Mouse (Mus musculus): ENCODE data around the gene Mbnl1. TPM values are rescaled to one million over a fixed set of nuclear protein-coding genes. Genes with fewer than 3 reads are reported as not detected.

Gene Mbnl1
- polyA plus RNA-seq, 1 experiment from 2014 or later, result 47.0 TPM

DNA sequence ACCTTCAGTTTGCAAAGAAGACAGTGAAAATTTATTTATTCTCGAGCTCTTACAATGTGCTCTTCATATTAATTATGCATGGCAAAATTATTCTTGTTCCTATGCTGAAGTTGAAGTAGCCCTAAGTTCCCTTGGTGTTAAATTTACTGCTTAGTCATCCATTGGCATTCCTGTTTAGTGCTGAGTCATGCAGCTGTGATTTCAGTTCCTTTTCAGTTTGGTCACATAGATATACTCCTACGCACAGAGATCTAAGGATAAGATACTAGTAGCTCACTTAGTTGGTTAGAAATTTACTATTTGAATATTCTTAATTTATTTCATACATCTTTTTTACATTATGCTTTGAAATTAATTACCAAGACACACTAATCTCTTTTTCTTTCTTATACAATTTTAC lies 143.5 kb downstream of the Mbnl1 start:
- no peak for ATAC-seq
- Histone ChIP-seq H3K4me2 (ENCODE audit: low read length) (no peak overlapping the region), H3K9ac (replicated peaks; ENCODE audit: low read depth, low read length) (no peak overlapping the region), H3K36me3 (ENCODE audit: control insufficient read depth, insufficient read depth) (no peaks in the 10 kb centered on the region; the same call in 1 of the 2 replicates), H3K27me3 (replicated peaks; ENCODE audit: control insufficient read depth, insufficient read depth, low read length) (no peaks in the 10 kb centered on the region), H3K27ac (ENCODE audit: low read length) (no peak overlapping the region), H3K9me3 (ENCODE audit: control insufficient read depth, low read length) (no peaks in the 10 kb centered on the region), H3K4me3 (replicated peaks; ENCODE audit: low read length) (no peak overlapping the region), H3K4me1 (replicated peaks; ENCODE audit: control insufficient read depth, insufficient read depth, low read length) (peaks cover 18% of the 10 kb centered on the region)
- 88% methylated on average over 2 of the region's 2 CpGs for WGBS

DNA sequence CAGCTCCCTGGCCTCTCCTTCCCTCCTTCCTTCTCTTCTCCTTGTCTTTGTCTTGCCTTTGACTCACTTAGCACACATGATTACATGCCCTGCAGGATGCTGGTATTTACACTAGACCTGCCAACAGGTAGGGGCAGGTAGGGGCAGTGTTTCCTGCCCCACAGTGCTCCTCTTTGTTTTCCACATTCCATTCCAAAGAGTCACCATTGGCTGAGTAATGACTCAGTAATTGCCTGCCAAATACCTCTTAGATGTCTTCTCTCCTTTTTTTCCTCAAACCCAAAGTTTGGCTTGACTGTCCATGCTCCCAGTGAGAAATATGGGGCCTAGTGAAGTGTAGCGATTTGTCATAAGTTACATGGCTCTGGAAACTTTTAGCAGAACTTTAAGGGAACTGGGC lies 145.0 kb downstream of the Mbnl1 start:
- WGBS, result 94% methylated on average over 1 of the region's 1 CpGs
- Histone ChIP-seq H3K9ac (replicated peaks; ENCODE audit: low read depth, low read length) (no peak overlapping the region), H3K27me3 (replicated peaks; ENCODE audit: control insufficient read depth, insufficient read depth, low read length) (no peaks in the 10 kb centered on the region), H3K9me3 (ENCODE audit: control insufficient read depth, low read length) (no peaks in the 10 kb centered on the region), H3K4me2 (ENCODE audit: low read length) (no peak overlapping the region), H3K36me3 (ENCODE audit: control insufficient read depth, insufficient read depth) (no peaks in the 10 kb centered on the region; the same call in 1 of the 2 replicates), H3K4me1 (replicated peaks; ENCODE audit: control insufficient read depth, insufficient read depth, low read length) (peaks cover 19% of the 10 kb centered on the region), H3K4me3 (replicated peaks; ENCODE audit: low read length) (no peak overlapping the region), H3K27ac (ENCODE audit: low read length) (no peak overlapping the region)
- no peak for ATAC-seq

DNA sequence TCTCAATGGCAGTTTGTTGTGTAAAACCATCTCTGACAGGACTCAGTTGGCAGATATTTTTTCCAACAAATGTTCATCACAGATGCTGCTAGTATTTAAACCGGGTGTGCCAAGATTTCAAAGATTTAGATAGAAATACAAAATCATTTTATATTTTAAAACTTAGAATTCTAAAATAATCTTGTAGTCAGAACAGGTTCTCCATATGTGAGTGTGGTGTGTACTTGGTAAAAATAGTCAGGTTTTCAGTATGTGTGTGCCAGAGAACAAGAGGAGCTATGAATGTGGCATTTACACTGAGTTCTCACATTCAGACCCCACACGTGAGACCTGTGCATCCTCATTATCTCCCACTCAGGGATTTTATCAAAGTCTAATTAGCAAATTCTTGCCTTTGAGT lies 147.6 kb downstream of the Mbnl1 start:
- no peak overlapping the region for H3K4me2 ChIP-seq (ENCODE audit: low read length)
- H3K9me3 ChIP-seq (ENCODE audit: control insufficient read depth, low read length), result no peaks in the 10 kb centered on the region
- H3K4me3 ChIP-seq (replicated peaks; ENCODE audit: low read length), result no peak overlapping the region
- no peaks in the 10 kb centered on the region for H3K27me3 ChIP-seq (replicated peaks; ENCODE audit: control insufficient read depth, insufficient read depth, low read length)
- H3K4me1 ChIP-seq (replicated peaks; ENCODE audit: control insufficient read depth, insufficient read depth, low read length), result peaks cover 17% of the 10 kb centered on the region
- no peak overlapping the region for H3K27ac ChIP-seq (ENCODE audit: low read length)
- H3K36me3 ChIP-seq (ENCODE audit: control insufficient read depth, insufficient read depth), result no peaks in the 10 kb centered on the region; the same call in 1 of the 2 replicates
- WGBS, result 38% methylated on average over 2 of the region's 2 CpGs
- ATAC-seq, result peak; percentile 89
- H3K9ac ChIP-seq (replicated peaks; ENCODE audit: low read depth, low read length), result no peak overlapping the region

DNA sequence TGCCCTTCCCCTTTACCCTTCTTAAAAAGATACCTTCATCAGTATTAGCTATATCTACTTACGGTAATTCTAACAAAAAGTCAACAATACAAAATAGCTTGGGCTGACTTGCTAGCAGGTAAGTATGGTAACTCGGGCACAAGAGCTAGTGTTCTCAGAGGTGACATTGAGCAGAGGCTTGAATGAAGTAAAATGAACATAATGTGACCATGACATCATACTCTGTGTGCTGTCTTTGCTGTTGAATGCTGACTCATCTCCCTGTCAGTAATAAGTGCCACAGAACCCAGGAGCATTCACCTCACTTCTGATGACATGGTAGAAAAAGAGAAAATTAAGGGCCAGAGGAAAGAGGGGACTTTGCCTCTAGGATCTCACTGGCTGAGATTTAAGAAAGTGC lies 158.6 kb downstream of the Mbnl1 start:
- Histone ChIP-seq H3K9me3 (ENCODE audit: control insufficient read depth, low read length) (no peaks in the 10 kb centered on the region), H3K36me3 (ENCODE audit: control insufficient read depth, insufficient read depth) (no peaks in the 10 kb centered on the region), H3K9ac (replicated peaks; ENCODE audit: low read depth, low read length) (no peak overlapping the region), H3K4me2 (ENCODE audit: low read length) (no peak overlapping the region), H3K4me3 (replicated peaks; ENCODE audit: low read length) (no peak overlapping the region), H3K4me1 (replicated peaks; ENCODE audit: control insufficient read depth, insufficient read depth, low read length) (no peaks in the 10 kb centered on the region), H3K27ac (ENCODE audit: low read length) (no peak overlapping the region), H3K27me3 (replicated peaks; ENCODE audit: control insufficient read depth, insufficient read depth, low read length) (no peaks in the 10 kb centered on the region)
- ATAC-seq, result no peak
- 90% methylated on average over 2 of the region's 2 CpGs for WGBS

DNA sequence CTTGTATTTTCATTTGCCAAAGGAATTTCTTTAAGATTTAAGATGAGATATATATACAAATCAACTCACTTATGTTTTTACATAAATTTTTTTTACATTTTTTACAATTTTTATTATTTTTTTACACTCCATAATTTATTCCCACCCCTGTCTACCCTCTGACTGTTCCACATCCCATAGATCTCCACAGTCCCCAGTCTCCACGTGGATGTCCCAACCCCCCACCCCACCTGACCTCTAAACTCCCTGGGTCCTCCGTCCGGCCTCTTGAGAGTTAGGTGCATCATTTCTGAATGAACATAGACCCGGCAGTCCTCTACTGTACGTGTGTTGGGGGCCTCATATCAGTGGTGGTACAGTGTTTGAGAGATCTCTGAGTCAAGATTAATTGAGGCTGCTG lies 159.1 kb downstream of the Mbnl1 start:
- Histone ChIP-seq H3K9me3 (ENCODE audit: control insufficient read depth, low read length) (no peaks in the 10 kb centered on the region), H3K27ac (ENCODE audit: low read length) (no peak overlapping the region), H3K36me3 (ENCODE audit: control insufficient read depth, insufficient read depth) (no peaks in the 10 kb centered on the region), H3K27me3 (replicated peaks; ENCODE audit: control insufficient read depth, insufficient read depth, low read length) (no peaks in the 10 kb centered on the region), H3K4me2 (ENCODE audit: low read length) (no peak overlapping the region), H3K4me1 (replicated peaks; ENCODE audit: control insufficient read depth, insufficient read depth, low read length) (no peaks in the 10 kb centered on the region), H3K4me3 (replicated peaks; ENCODE audit: low read length) (no peak overlapping the region), H3K9ac (replicated peaks; ENCODE audit: low read depth, low read length) (no peak overlapping the region)
- no peak for ATAC-seq
- 93% methylated on average over 5 of the region's 5 CpGs for WGBS

DNA sequence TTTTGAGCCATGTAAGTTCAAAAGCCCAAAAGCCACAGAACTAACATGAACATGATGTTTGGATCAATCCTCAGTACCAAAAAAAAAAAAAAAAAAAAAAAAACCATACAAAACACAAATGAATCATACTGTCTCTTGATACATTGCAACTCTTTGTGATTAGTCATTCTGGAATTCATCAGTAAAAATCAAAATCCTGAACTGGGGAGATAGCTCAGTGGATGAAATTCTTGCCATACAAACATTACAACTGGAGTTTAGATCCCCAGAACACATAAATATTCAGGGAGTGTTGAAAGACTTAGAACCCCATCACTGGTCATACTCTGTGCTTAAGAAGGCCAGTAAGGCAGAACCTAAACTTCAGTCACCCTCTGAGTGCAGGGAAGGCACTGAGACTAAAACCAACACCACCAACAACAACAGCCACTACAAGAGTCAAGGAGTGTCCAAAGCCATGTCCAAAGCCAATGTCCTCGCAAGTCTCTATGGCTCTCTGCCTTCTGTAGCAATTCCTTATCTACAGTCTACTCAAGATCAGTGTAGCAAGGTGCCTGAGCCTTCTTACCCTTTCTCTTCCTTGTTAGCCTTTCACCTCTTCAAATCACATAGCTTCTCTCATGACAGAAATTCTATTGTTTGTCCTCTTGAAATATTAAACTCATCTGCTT lies 160.3 kb downstream of the Mbnl1 start:
- H3K27ac ChIP-seq (ENCODE audit: low read length), result no peak overlapping the region
- H3K9ac ChIP-seq (replicated peaks; ENCODE audit: low read depth, low read length), result no peak overlapping the region
- no peak overlapping the region for H3K4me3 ChIP-seq (replicated peaks; ENCODE audit: low read length)
- H3K4me1 ChIP-seq (replicated peaks; ENCODE audit: control insufficient read depth, insufficient read depth, low read length), result no peaks in the 10 kb centered on the region
- H3K36me3 ChIP-seq (ENCODE audit: control insufficient read depth, insufficient read depth), result no peaks in the 10 kb centered on the region
- H3K9me3 ChIP-seq (ENCODE audit: control insufficient read depth, low read length), result no peaks in the 10 kb centered on the region
- no peak for ATAC-seq
- H3K27me3 ChIP-seq (replicated peaks; ENCODE audit: control insufficient read depth, insufficient read depth, low read length), result no peaks in the 10 kb centered on the region
- no peak overlapping the region for H3K4me2 ChIP-seq (ENCODE audit: low read length)
- WGBS, result 95% methylated on average over 1 of the region's 1 CpGs

DNA sequence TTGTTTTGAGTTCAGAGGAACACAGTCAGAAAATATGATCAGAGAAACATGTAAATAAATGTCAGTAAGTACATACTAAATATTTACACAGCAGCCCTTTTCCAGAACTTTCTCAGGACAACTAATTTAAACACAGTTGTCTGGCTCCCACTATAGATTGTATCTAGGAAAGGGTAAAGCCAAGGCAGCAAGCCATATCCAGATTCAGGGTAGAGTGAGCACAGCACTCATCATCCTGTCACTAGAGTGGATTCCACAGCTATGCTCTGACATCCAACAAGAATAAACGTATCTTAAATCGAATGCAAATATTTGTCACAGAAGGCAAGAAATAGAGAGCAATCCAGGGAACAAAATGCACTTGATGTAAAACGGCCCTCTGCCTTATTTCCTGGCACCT lies 165.9 kb downstream of the Mbnl1 start:
- H3K9ac ChIP-seq (replicated peaks; ENCODE audit: low read depth, low read length), result no peak overlapping the region
- H3K27ac ChIP-seq (ENCODE audit: low read length), result no peak overlapping the region
- H3K27me3 ChIP-seq (replicated peaks; ENCODE audit: control insufficient read depth, insufficient read depth, low read length), result no peaks in the 10 kb centered on the region
- peaks cover 4% of the 10 kb centered on the region; the same call in 1 of the 2 replicates for H3K4me1 ChIP-seq (replicated peaks; ENCODE audit: control insufficient read depth, insufficient read depth, low read length)
- no peak overlapping the region for H3K4me2 ChIP-seq (ENCODE audit: low read length)
- H3K9me3 ChIP-seq (ENCODE audit: control insufficient read depth, low read length), result no peaks in the 10 kb centered on the region
- 66% methylated on average over 3 of the region's 3 CpGs for WGBS
- H3K4me3 ChIP-seq (replicated peaks; ENCODE audit: low read length), result no peak overlapping the region
- no peaks in the 10 kb centered on the region for H3K36me3 ChIP-seq (ENCODE audit: control insufficient read depth, insufficient read depth)
- no peak for ATAC-seq

DNA sequence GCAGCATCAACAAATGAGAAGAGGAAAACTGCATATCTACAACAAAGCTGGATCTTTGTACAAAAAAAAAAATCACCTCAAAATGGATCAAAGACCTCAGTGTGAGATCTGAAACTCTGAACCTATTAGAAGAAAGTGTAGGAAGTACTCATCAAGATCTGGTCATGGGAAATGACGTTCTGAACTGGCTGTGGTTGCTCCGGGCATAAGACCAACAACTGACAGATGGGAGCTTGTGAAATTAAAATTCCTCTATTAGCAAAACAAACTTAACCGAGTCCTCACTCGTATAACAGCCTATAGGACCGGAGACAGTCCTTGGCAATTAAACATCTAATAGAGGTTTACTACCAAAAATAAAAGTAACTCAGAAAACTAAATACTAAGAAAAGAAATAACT lies 166.5 kb downstream of the Mbnl1 start:
- Histone ChIP-seq H3K4me3 (replicated peaks; ENCODE audit: low read length) (no peak overlapping the region), H3K4me2 (ENCODE audit: low read length) (no peak overlapping the region), H3K27ac (ENCODE audit: low read length) (no peak overlapping the region), H3K27me3 (replicated peaks; ENCODE audit: control insufficient read depth, insufficient read depth, low read length) (no peaks in the 10 kb centered on the region), H3K9ac (replicated peaks; ENCODE audit: low read depth, low read length) (no peak overlapping the region), H3K9me3 (ENCODE audit: control insufficient read depth, low read length) (no peaks in the 10 kb centered on the region), H3K36me3 (ENCODE audit: control insufficient read depth, insufficient read depth) (no peaks in the 10 kb centered on the region), H3K4me1 (replicated peaks; ENCODE audit: control insufficient read depth, insufficient read depth, low read length) (peaks cover 4% of the 10 kb centered on the region; the same call in 1 of the 2 replicates)
- ATAC-seq, result no peak
- 53% methylated on average over 5 of the region's 5 CpGs for WGBS

DNA sequence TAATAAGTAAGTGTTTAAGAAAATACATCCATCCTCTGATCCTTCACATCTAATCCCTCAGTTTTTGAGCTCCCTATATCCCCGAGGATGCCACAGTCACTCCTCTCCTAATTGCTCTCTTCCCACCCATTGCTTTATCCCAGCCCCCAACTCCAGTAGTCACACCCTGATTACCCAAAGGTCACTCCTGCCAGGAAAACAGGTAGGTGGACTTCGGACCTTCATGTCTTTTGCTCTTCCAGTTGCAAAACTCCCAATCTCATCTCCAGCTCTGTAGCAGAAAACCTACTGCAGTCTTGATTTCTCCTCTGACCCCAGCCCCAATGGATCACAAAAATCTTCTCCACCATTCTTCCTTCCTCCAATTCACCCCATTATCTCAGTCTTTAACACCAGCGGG lies 169.6 kb downstream of the Mbnl1 start:
- Histone ChIP-seq H3K4me2 (ENCODE audit: low read length) (no peak overlapping the region), H3K27me3 (replicated peaks; ENCODE audit: control insufficient read depth, insufficient read depth, low read length) (no peaks in the 10 kb centered on the region), H3K9ac (replicated peaks; ENCODE audit: low read depth, low read length) (no peak overlapping the region), H3K4me3 (replicated peaks; ENCODE audit: low read length) (no peak overlapping the region), H3K36me3 (ENCODE audit: control insufficient read depth, insufficient read depth) (no peaks in the 10 kb centered on the region), H3K27ac (ENCODE audit: low read length) (no peak overlapping the region), H3K9me3 (ENCODE audit: control insufficient read depth, low read length) (no peaks in the 10 kb centered on the region), H3K4me1 (replicated peaks; ENCODE audit: control insufficient read depth, insufficient read depth, low read length) (peaks cover 4% of the 10 kb centered on the region; the same call in 1 of the 2 replicates)
- ATAC-seq, result no peak
- 84% methylated on average over 3 of the region's 3 CpGs for WGBS

DNA sequence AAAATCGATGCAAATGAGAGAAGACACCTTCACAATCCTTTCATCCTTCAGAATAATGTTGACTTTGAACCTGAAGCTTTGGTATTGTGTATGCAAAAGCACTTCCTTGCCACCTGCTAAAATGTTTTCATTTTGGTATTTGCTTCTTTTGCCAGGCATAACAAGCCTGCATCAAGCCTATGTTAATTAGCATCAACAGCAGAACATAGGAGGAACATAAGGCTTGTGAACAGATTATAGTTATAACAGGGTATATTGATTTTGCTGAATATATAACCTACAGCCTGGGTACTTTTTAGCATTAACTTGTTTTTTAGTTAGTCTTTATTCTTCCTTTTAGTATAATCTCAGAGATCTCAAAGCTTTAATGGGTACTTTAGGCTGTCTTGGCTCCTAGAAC lies 172.9 kb downstream of the Mbnl1 start:
- 78% methylated on average over 1 of the region's 1 CpGs for WGBS
- ATAC-seq, result peak; percentile 75
- Histone ChIP-seq H3K4me3 (replicated peaks; ENCODE audit: low read length) (no peak overlapping the region), H3K36me3 (ENCODE audit: control insufficient read depth, insufficient read depth) (no peaks in the 10 kb centered on the region), H3K4me1 (replicated peaks; ENCODE audit: control insufficient read depth, insufficient read depth, low read length) (no peaks in the 10 kb centered on the region), H3K9ac (replicated peaks; ENCODE audit: low read depth, low read length) (no peak overlapping the region), H3K4me2 (ENCODE audit: low read length) (no peak overlapping the region), H3K27me3 (replicated peaks; ENCODE audit: control insufficient read depth, insufficient read depth, low read length) (no peaks in the 10 kb centered on the region), H3K27ac (ENCODE audit: low read length) (no peak overlapping the region), H3K9me3 (ENCODE audit: control insufficient read depth, low read length) (no peaks in the 10 kb centered on the region)
